Mouse (Mus musculus): ENCODE results near the gene Als2cl. TPM values are rescaled to one million over a fixed set of nuclear protein-coding genes. Genes with fewer than 3 reads are reported as not detected.

Als2cl gene
- 16.9 TPM for polyA plus RNA-seq (2014; fragmentation: Illumina TruSeq; extraction: RNeasy Lipid Tissue Mini Kit (QIAGEN cat#74804); ENCODE audit: low read depth, low replicate concordance)

GRCm38 (mm10) chr9:110879191-110879920 lies at the start of gene Als2cl:
Als2cl (plus strand) TSS chr9:110879870.

GRCm38 (mm10) chr9:110834411-110834810 lies 45.3 kb upstream of the Als2cl start, which contains the start of gene Prss45:
Prss45 (plus strand) TSS chr9:110834588.

GRCm38 (mm10) chr9:110844206-110844605 lies 35.5 kb upstream of the Als2cl start, which contains the start of gene Prss46:
Prss46 (plus strand) TSS chr9:110844506.

GRCm38 (mm10) chr9:110857781-110858472 lies 21.7 kb upstream of the Als2cl start, which contains the start of gene Prss50:
Prss50 (plus strand) TSS chr9:110857967.

GRCm38 (mm10) chr9:110879998-110880561 lies 410 bp downstream of the Als2cl start, which contains the start of gene Tmie:
Tmie (minus strand) TSS chr9:110880113.

GRCm38 (mm10) chr9:110916786-110917185 lies 37.1 kb downstream of the Als2cl start, which contains the start of gene Fam240a:
Fam240a (minus strand) TSS chr9:110916861.

GRCm38 (mm10) chr9:110945926-110946325 lies 66.3 kb downstream of the Als2cl start, which contains the start of gene Tdgf1:
Tdgf1 (minus strand) TSS chr9:110946158.

Other genes with a start within 250 kb of the Als2cl start
- gene Nbeal2, start 225.7 kb upstream of the Als2cl start, polyA plus RNA-seq (2014; fragmentation: Illumina TruSeq; extraction: RNeasy Lipid Tissue Mini Kit (QIAGEN cat#74804); ENCODE audit: low read depth, low replicate concordance), result 9.7 TPM
- gene Ccdc12, start 223.4 kb upstream of the Als2cl start, polyA plus RNA-seq (2014; fragmentation: Illumina TruSeq; extraction: RNeasy Lipid Tissue Mini Kit (QIAGEN cat#74804); ENCODE audit: low read depth, low replicate concordance), result 89.4 TPM
- 10,021 TPM for gene Myl3, start 138.0 kb upstream of the Als2cl start, polyA plus RNA-seq (2014; fragmentation: Illumina TruSeq; extraction: RNeasy Lipid Tissue Mini Kit (QIAGEN cat#74804); ENCODE audit: low read depth, low replicate concordance)
- gene Pth1r, start 132.7 kb upstream of the Als2cl start, polyA plus RNA-seq (2014; fragmentation: Illumina TruSeq; extraction: RNeasy Lipid Tissue Mini Kit (QIAGEN cat#74804); ENCODE audit: low read depth, low replicate concordance), result 7.8 TPM
- gene Prss42, start 81.7 kb upstream of the Als2cl start, polyA plus RNA-seq (2014; fragmentation: Illumina TruSeq; extraction: RNeasy Lipid Tissue Mini Kit (QIAGEN cat#74804); ENCODE audit: low read depth, low replicate concordance), result not detected
- gene Prss44, start 65.9 kb upstream of the Als2cl start, polyA plus RNA-seq (2014; fragmentation: Illumina TruSeq; extraction: RNeasy Lipid Tissue Mini Kit (QIAGEN cat#74804); ENCODE audit: low read depth, low replicate concordance), result not detected
- not detected for gene Prss43, start 53.2 kb upstream of the Als2cl start, polyA plus RNA-seq (2014; fragmentation: Illumina TruSeq; extraction: RNeasy Lipid Tissue Mini Kit (QIAGEN cat#74804); ENCODE audit: low read depth, low replicate concordance)
- not detected for gene Prss45, start 45.3 kb upstream of the Als2cl start, polyA plus RNA-seq (2014; fragmentation: Illumina TruSeq; extraction: RNeasy Lipid Tissue Mini Kit (QIAGEN cat#74804); ENCODE audit: low read depth, low replicate concordance)
- not detected for gene Prss46, start 35.4 kb upstream of the Als2cl start, polyA plus RNA-seq (2014; fragmentation: Illumina TruSeq; extraction: RNeasy Lipid Tissue Mini Kit (QIAGEN cat#74804); ENCODE audit: low read depth, low replicate concordance)
- gene Prss50, start 21.9 kb upstream of the Als2cl start, polyA plus RNA-seq (2014; fragmentation: Illumina TruSeq; extraction: RNeasy Lipid Tissue Mini Kit (QIAGEN cat#74804); ENCODE audit: low read depth, low replicate concordance), result not detected
- gene Tmie, start 243 bp downstream of the Als2cl start, polyA plus RNA-seq (2014; fragmentation: Illumina TruSeq; extraction: RNeasy Lipid Tissue Mini Kit (QIAGEN cat#74804); ENCODE audit: low read depth, low replicate concordance), result 2.2 TPM
- gene Fam240a, start 37.0 kb downstream of the Als2cl start, polyA plus RNA-seq (2014; fragmentation: Illumina TruSeq; extraction: RNeasy Lipid Tissue Mini Kit (QIAGEN cat#74804); ENCODE audit: low read depth, low replicate concordance), result not detected
- not detected for gene Tdgf1, start 66.3 kb downstream of the Als2cl start, polyA plus RNA-seq (2014; fragmentation: Illumina TruSeq; extraction: RNeasy Lipid Tissue Mini Kit (QIAGEN cat#74804); ENCODE audit: low read depth, low replicate concordance)
- 288 TPM for gene Lrrc2, start 71.7 kb downstream of the Als2cl start, polyA plus RNA-seq (2014; fragmentation: Illumina TruSeq; extraction: RNeasy Lipid Tissue Mini Kit (QIAGEN cat#74804); ENCODE audit: low read depth, low replicate concordance)
- 5.5 TPM for gene Rtp3, start 110.7 kb downstream of the Als2cl start, polyA plus RNA-seq (2014; fragmentation: Illumina TruSeq; extraction: RNeasy Lipid Tissue Mini Kit (QIAGEN cat#74804); ENCODE audit: low read depth, low replicate concordance)
- not detected for gene Ltf, start 139.4 kb downstream of the Als2cl start, polyA plus RNA-seq (2014; fragmentation: Illumina TruSeq; extraction: RNeasy Lipid Tissue Mini Kit (QIAGEN cat#74804); ENCODE audit: low read depth, low replicate concordance)
- gene Ccrl2, start 177.6 kb downstream of the Als2cl start, polyA plus RNA-seq (2014; fragmentation: Illumina TruSeq; extraction: RNeasy Lipid Tissue Mini Kit (QIAGEN cat#74804); ENCODE audit: low read depth, low replicate concordance), result 16.8 TPM
- gene Lrrfip2, start 237.7 kb downstream of the Als2cl start, polyA plus RNA-seq (2014; fragmentation: Illumina TruSeq; extraction: RNeasy Lipid Tissue Mini Kit (QIAGEN cat#74804); ENCODE audit: low read depth, low replicate concordance), result 114 TPM

All from heart, adult 10 weeks (tissue).